Mouse (Mus musculus): ENCODE measurements around the gene H2-K1. TPM values are rescaled to one million over a fixed set of nuclear protein-coding genes. Genes with fewer than 3 reads are reported as not detected.

H2-K1 gene
- total and polyA plus RNA-seq, 3 experiments: 0.16 to 0.74 TPM; not detected in 1

DNA sequence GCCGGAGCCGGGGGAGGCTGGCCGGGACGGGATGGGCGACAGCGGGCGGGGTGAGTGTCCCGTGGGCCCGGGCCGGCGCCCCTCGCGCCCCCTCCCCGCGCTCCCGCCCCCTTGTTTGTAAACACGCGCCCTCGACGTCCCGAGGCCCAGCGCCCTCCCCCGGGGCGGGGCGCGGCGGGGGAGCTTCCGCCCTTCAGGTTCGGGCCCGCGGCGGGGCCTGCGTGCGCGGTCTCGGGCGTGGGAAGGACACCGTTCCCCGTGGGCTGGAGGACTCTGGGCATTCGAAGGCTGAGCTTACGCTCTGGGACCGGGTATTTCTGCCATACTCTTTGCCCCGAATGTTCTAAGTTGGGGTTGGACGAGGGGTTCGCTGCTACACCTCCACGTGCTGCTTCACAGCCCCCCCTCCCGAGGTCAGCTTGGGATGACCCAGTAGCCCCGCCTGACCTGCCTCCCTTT lies 32.1 kb upstream of the H2-K1 start:
- no peaks in the 10 kb centered on the region for H3K9me3 ChIP-seq (replicated peaks)
- peak overlapping the region; percentile 91 for H3K4me3 ChIP-seq (ENCODE audit: low read depth, low read length)
- peaks cover 73% of the 10 kb centered on the region for H3K36me3 ChIP-seq (replicated peaks)
- H3K27me3 ChIP-seq (ENCODE audit: insufficient read depth, low read length): no peaks in the 10 kb centered on the region
- DNase-seq (ENCODE audit: low spot score) (peak; percentile 84), ATAC-seq (ENCODE audit: extremely low read depth, insufficient number of reproducible peaks, low FRiP score, poor library complexity, severe bottlenecking) (no peak)
- peaks cover 68% of the 10 kb centered on the region for H3K4me1 ChIP-seq (ENCODE audit: insufficient read depth, low read depth, low read length)
- no peak for TF ChIP-seq TAL1 (conservative IDR thresholded peaks at IDR 0.05; ENCODE audit: low read depth, low read length)

DNA sequence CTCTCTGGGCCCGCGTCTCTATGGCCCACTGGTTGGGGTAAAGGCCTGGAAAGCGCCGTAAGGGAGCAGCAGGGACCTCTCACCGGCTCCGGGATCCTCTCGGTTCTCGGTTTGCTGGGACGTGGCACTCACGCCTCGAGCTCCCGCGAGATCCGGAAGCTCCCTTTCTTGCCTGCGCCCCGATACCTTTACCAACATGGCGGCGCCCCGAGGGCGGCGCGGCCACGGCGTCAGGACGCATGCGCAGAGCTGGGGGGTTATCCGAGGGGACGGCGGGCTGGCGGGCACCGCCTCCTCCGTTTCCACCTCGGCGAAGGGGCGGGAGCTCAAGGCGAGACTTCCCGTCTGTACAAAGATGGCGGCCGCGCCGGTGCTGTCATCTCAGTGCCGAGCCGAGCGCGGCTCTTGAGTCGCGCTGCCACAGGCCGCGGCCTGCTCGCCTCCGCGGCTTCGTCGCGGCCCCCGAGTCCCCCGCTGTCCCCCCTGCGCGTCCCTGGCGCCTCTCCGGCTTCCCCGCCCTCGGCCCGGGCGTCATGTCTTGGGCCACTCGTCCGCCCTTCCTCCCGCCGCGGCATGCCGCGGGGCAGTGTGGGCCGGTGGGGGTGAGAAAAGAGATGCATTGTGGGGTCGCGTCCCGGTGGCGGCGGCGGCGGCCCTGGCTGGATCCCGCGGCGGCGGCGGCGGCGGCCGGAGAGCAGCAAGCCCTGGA lies 31.5 kb upstream of the H2-K1 start, which contains the start of the genes Slc39a7 and Rxrb:
Slc39a7 (minus strand) TSS at position 218 of the 709 bp plus-strand sequence.
Rxrb (plus strand) TSS at position 348 of the 709 bp plus-strand sequence.
- no peak for TF ChIP-seq TAL1 (conservative IDR thresholded peaks at IDR 0.05; ENCODE audit: low read depth, low read length)
- no peak for TF ChIP-seq CTCF (IDR thresholded peaks at IDR 0.05; ENCODE audit: low read depth, low read length)
- no peak for TF ChIP-seq GATA2 (IDR thresholded peaks at IDR 0.05; ENCODE audit: borderline replicate concordance, low read depth, low read length)
- TF ChIP-seq GATA1 (IDR thresholded peaks at IDR 0.05; ENCODE audit: borderline replicate concordance, low read length): no peak
- TF ChIP-seq POLR2AphosphoS5 (IDR thresholded peaks at IDR 0.05; ENCODE audit: insufficient replicate concordance, low read depth, low read length): no peak
- peak within 1 kb of the TSS; percentile 91 for H3K4me3 ChIP-seq (ENCODE audit: low read depth, low read length)
- peak; percentile 46 for ATAC-seq (ENCODE audit: extremely low read depth, insufficient number of reproducible peaks, low FRiP score, poor library complexity, severe bottlenecking)
- DNase-seq (ENCODE audit: low spot score): peak; percentile 98
- peaks cover 73% of the 10 kb centered on the region for H3K36me3 ChIP-seq (replicated peaks)
- no peaks in the 10 kb centered on the region for H3K9me3 ChIP-seq (replicated peaks)
- H3K27me3 ChIP-seq (ENCODE audit: insufficient read depth, low read length): no peaks in the 10 kb centered on the region
- H3K4me1 ChIP-seq (ENCODE audit: insufficient read depth, low read depth, low read length): peaks cover 72% of the 10 kb centered on the region

DNA sequence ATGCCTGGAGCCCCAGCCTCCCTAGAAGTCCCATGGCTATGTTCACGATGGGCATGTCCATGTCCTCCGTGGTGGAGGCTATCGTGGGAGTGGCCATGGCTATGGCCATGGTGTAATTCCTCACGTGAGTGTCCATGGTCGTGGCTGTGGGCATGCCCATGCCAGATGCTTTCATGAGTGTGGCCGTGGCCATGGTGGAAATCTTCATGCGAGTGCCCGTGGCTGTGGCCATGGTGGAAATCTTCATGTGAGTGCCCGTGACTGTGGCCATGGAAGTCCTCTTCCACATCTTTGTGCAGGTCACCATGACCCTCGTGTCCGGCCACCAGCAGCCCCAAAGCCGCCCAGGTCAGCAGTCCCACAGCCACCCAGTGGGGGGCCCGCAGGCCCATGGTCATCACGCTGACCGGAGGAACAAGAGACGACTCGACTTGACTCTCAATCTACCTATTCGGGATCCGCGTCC lies 30.7 kb upstream of the H2-K1 start:
- Histone ChIP-seq H3K27me3 (ENCODE audit: insufficient read depth, low read length) (no peaks in the 10 kb centered on the region), H3K9me3 (replicated peaks) (no peaks in the 10 kb centered on the region), H3K36me3 (replicated peaks) (peaks cover 73% of the 10 kb centered on the region), H3K4me1 (ENCODE audit: insufficient read depth, low read depth, low read length) (peaks cover 75% of the 10 kb centered on the region), H3K4me3 (ENCODE audit: low read depth, low read length) (peak overlapping the region; percentile 91)
- TF ChIP-seq GATA1 (IDR thresholded peaks at IDR 0.05; ENCODE audit: borderline replicate concordance, low read length): no peak
- no peak for TF ChIP-seq POLR2AphosphoS5 (IDR thresholded peaks at IDR 0.05; ENCODE audit: insufficient replicate concordance, low read depth, low read length)
- TF ChIP-seq TAL1 (conservative IDR thresholded peaks at IDR 0.05; ENCODE audit: low read depth, low read length): no peak
- DNase-seq (ENCODE audit: low spot score): no peak
- ATAC-seq (ENCODE audit: extremely low read depth, insufficient number of reproducible peaks, low FRiP score, poor library complexity, severe bottlenecking): no peak

DNA sequence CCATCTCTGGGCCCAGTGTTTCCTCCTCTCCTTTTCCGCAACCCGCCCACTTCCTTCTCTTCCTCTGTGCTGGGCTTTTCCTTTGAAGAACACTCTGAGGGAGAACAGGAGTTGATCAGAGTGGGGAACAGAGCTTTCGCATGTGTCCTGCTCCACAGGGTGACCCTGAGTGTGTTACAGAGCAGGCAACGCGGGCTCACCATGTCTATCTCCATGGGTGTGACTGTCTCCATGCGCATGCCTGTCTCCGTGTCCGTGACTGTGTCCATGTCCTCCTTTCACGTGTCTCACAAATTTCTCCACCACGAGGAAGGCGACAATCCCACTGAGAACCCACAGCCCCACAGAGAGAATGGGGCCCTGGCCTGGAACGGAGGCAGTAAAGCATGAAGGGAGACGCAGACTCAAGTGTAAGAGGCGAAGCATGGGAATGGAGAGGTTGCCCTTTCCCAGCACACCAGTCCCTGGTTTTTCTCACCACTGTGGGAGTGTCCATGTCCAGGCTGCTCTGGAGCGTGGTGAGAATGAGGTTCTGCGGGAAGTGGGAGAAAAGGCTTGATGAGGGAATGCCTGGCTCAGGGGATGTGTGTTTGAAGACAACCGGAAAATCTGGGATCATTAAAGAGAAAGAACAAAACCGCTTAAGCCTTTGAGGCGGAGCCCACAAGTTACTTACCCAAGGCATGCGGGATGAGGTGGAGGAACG lies 29.9 kb upstream of the H2-K1 start:
- peaks cover 81% of the 10 kb centered on the region for H3K4me1 ChIP-seq (ENCODE audit: insufficient read depth, low read depth, low read length)

DNA sequence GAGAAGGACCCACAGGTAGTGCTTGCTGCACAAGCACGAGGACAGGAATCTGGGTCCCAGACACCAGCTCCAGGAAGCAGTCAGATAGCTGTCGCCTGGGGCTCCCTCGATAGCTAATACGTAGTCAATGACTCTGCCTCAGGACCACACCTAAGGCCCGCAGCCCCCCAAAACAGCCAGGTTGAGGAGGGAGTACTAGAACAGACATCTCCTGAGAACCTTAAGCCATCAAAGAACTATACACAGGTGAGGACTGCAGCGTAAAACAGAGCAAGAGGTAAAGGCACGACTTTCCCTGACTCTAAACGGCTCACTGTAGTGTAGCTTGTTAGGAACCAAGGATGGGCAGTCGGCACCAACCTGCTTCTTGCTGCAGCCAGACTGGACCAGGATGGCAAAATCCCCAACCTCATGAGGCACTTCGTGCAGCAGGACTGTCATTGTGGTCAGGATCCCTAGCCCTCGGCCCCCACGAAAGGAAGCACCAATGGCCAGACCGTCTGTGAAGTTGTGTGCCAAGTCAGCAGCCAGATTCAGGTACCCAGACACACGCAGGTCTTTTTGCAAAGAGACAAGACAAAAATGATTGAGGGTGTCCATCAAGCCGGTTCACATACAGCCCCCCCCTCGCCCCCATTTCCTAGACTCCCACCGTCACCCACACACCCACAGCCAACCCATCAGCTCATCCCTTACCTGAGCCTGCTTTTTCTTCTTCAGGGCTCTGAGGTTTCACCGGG lies 29.2 kb upstream of the H2-K1 start:
- Histone ChIP-seq H3K27me3 (ENCODE audit: insufficient read depth, low read length) (no peaks in the 10 kb centered on the region), H3K4me1 (ENCODE audit: insufficient read depth, low read depth, low read length) (peaks cover 80% of the 10 kb centered on the region), H3K9me3 (replicated peaks) (no peaks in the 10 kb centered on the region), H3K4me3 (ENCODE audit: low read depth, low read length) (peak overlapping the region; percentile 91; the same call in 1 of the 2 replicates), H3K36me3 (replicated peaks) (peaks cover 61% of the 10 kb centered on the region)
- TF ChIP-seq GATA2 (IDR thresholded peaks at IDR 0.05; ENCODE audit: borderline replicate concordance, low read depth, low read length) (no peak), POLR2AphosphoS5 (IDR thresholded peaks at IDR 0.05; ENCODE audit: insufficient replicate concordance, low read depth, low read length) (no peak), CTCF (IDR thresholded peaks at IDR 0.05; ENCODE audit: low read depth, low read length) (no peak), GATA1 (IDR thresholded peaks at IDR 0.05; ENCODE audit: borderline replicate concordance, low read length) (no peak), TAL1 (conservative IDR thresholded peaks at IDR 0.05; ENCODE audit: low read depth, low read length) (no peak)
- no peak for DNase-seq (ENCODE audit: low spot score)
- ATAC-seq (ENCODE audit: extremely low read depth, insufficient number of reproducible peaks, low FRiP score, poor library complexity, severe bottlenecking): no peak

More for the DNA sequence above, 29.9 kb upstream of the H2-K1 start:
- no peaks in the 10 kb centered on the region for H3K9me3 ChIP-seq (replicated peaks)
- H3K36me3 ChIP-seq (replicated peaks): peaks cover 68% of the 10 kb centered on the region
- TF ChIP-seq TAL1 (conservative IDR thresholded peaks at IDR 0.05; ENCODE audit: low read depth, low read length) (no peak), POLR2AphosphoS5 (IDR thresholded peaks at IDR 0.05; ENCODE audit: insufficient replicate concordance, low read depth, low read length) (no peak), GATA1 (IDR thresholded peaks at IDR 0.05; ENCODE audit: borderline replicate concordance, low read length) (no peak), GATA2 (IDR thresholded peaks at IDR 0.05; ENCODE audit: borderline replicate concordance, low read depth, low read length) (no peak), CTCF (IDR thresholded peaks at IDR 0.05; ENCODE audit: low read depth, low read length) (no peak)
- no peaks in the 10 kb centered on the region for H3K27me3 ChIP-seq (ENCODE audit: insufficient read depth, low read length)
- DNase-seq (ENCODE audit: low spot score) (no peak), ATAC-seq (ENCODE audit: extremely low read depth, insufficient number of reproducible peaks, low FRiP score, poor library complexity, severe bottlenecking) (no peak)
- H3K4me3 ChIP-seq (ENCODE audit: low read depth, low read length): peak overlapping the region; percentile 91

Measured in G1E (cell line).